Mouse (Mus musculus) ES-E14 (cell line): Measurements from ENCODE around the gene Antxrl. TPM values are rescaled to one million over a fixed set of nuclear protein-coding genes. Genes with fewer than 3 reads are reported as not detected.

Source experiments
- DNase-seq: peaks from one replicate; pipeline ENCODE4 v3.0.0-alpha.2; 2013; ENCODE audit warnings: low read depth, low spot score
- H3K27ac ChIP-seq: 2 replicates; pipeline ENCODE4 v1.5.1; 2012; ENCODE audit warnings: low read depth, mild to moderate bottlenecking, low read length, moderate library complexity, mixed read lengths; ENCODE audit not compliant: poor library complexity, insufficient read depth, severe bottlenecking
- H3K36me3 ChIP-seq: 2 replicates; pipeline ENCODE4 v1.6.1; 2012; ENCODE audit warnings: mild to moderate bottlenecking, low read length, moderate library complexity, mixed read lengths; ENCODE audit not compliant: control insufficient read depth, poor library complexity, insufficient read depth, severe bottlenecking
- H3K4me1 ChIP-seq, 2 experiments: fragments of 150-350 bp in 1 of 2; sonication (generic) in 1 of 2; 2 replicates each; pipeline ENCODE4 v1.6.1; 2012; ENCODE audit warnings: low read length in 2 of 2, mild to moderate bottlenecking in 1 of 2, mixed read lengths in 1 of 2; ENCODE audit not compliant: control insufficient read depth in 2 of 2, insufficient read depth in 2 of 2, poor library complexity in 1 of 2
- H3K4me3 ChIP-seq, 2 experiments: fragments of 150-350 bp in 1 of 2; sonication (generic) in 1 of 2; 2 replicates each; pipeline ENCODE4 v1.5.1; 2012; ENCODE audit warnings: low read length in 2 of 2, low read depth in 1 of 2, mild to moderate bottlenecking in 1 of 2, mixed read lengths in 1 of 2; ENCODE audit not compliant: insufficient read depth in 1 of 2, poor library complexity in 1 of 2, severe bottlenecking in 1 of 2
- H3K9ac ChIP-seq: 2 replicates; pipeline ENCODE4 v1.6.1; 2012; ENCODE audit warnings: low read depth, mild to moderate bottlenecking, low read length, mixed read lengths; ENCODE audit not compliant: poor library complexity, insufficient read depth, severe bottlenecking
- H3K9me3 ChIP-seq: fragments of 150-350 bp; sonication (generic); 2 replicates; pipeline ENCODE4 v1.6.1; 2012; ENCODE audit warnings: low read depth, mild to moderate bottlenecking, low read length; ENCODE audit not compliant: control insufficient read depth, insufficient read depth
- CHD2 ChIP-seq: IDR thresholded peaks from 2 replicates; pipeline ENCODE4 v1.6.1; 2014; ENCODE audit warnings: mild to moderate bottlenecking, low read depth, low read length, inconsistent platforms
- HCFC1 ChIP-seq: IDR thresholded peaks from 2 replicates; pipeline ENCODE4 v1.6.1; 2012; ENCODE audit warnings: low read length, inconsistent platforms, borderline replicate concordance; ENCODE audit not compliant: insufficient read depth
- MAFK ChIP-seq: IDR thresholded peaks from 2 replicates; pipeline ENCODE4 v1.6.1; 2014; ENCODE audit warnings: mild to moderate bottlenecking, low read depth, low read length, inconsistent platforms; ENCODE audit not compliant: insufficient read depth
- ZC3H11A ChIP-seq: IDR thresholded peaks from 2 replicates; pipeline ENCODE4 v1.6.1; 2012; ENCODE audit warnings: low read depth, mild to moderate bottlenecking, inconsistent platforms, low read length, borderline replicate concordance
- ZNF384 ChIP-seq: IDR thresholded peaks from 2 replicates; pipeline ENCODE4 v1.6.1; 2012; ENCODE audit warnings: low read depth, low read length, inconsistent platforms
- in situ Hi-C, 2 experiments: fragments of 600-800 bp; cut with MboI; formaldehyde crosslinking; loops; one replicate each; pipeline ENCODE4 v1.15.1; 2025; ENCODE audit warnings: low sequenced_read_pairs in 2 of 2, inconsistent platforms in 1 of 2; ENCODE audit not compliant: unreplicated experiment in 2 of 2
- total RNA-seq: library from RNA; depleted of rRNA; stranded (reverse); fragments of 300-350 nt; gene quantifications from 2 replicates; pipeline ENCODE4 v1.2.3, GENCODE M21; 2012; rRNA removed

Antxrl gene
- total RNA-seq, 1 experiment: not detected

DNA sequence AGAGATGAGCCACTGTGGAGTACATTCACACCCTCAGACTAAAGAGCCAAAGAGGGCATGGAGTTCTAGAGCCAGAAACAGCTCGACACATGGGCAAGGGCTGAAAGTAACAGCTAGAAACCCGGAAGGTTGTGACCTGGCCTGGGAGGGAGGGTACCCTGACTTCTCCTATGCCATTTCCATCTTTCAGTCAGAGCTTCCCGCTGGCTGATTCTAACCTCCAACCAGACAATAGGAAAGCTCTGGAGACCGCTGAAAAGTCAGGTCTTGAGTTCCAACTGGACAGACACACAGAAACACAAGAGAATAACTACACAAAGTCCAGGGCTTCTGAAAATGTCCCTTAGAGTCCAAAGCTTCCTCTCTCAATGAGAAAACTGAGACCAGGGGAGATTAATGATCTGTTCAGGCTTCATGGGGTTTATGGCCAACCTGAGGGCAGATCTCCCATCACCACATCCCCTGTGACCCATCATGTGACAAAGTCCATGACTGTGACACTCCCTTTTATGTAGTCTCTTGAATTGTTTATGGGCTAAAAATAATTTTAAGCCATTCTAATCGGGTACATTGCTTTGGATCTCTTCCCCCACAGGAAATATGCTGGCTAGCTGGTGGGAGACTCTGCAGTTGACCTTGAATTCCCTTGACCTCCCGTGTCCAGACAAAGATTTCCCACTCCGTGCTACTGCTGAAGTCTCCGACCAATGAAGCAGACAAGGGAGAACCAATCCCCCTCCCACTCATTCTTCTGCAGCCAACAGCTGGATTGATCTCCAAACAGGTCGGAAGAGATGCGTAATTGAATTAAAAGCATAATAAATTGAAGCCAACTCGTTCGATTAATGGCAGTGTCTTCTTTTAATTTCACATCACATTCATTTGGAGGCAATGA lies 67.8 kb downstream of the Antxrl start:
- H3K36me3 ChIP-seq: no peaks in the 10 kb centered on the region
- no peak overlapping the region for H3K4me3 ChIP-seq
- TF ChIP-seq HCFC1: no peak
- TF ChIP-seq CHD2: no peak
- TF ChIP-seq ZC3H11A: no peak
- TF ChIP-seq MAFK: no peak
- no peak for TF ChIP-seq ZNF384
- in situ Hi-C loops: no loop called here
- no peaks in the 10 kb centered on the region for H3K9me3 ChIP-seq
- H3K4me1 ChIP-seq: no peaks in the 10 kb centered on the region
- DNase-seq: no peak
- no peak overlapping the region for H3K27ac ChIP-seq
- no peak overlapping the region for H3K9ac ChIP-seq

GRCm38 (mm10) chr14:34120923-34121351 lies 68.4 kb downstream of the Antxrl start:
- no peaks in the 10 kb centered on the region for H3K9me3 ChIP-seq
- in situ Hi-C loops: no loop called here
- H3K9ac ChIP-seq: no peak overlapping the region
- no peak overlapping the region for H3K27ac ChIP-seq
- no peak for TF ChIP-seq ZNF384
- TF ChIP-seq ZC3H11A: no peak
- no peak for TF ChIP-seq MAFK
- no peak for TF ChIP-seq HCFC1
- no peak for TF ChIP-seq CHD2
- H3K36me3 ChIP-seq: no peaks in the 10 kb centered on the region
- no peak overlapping the region for H3K4me3 ChIP-seq
- no peaks in the 10 kb centered on the region for H3K4me1 ChIP-seq
- no peak for DNase-seq

DNA sequence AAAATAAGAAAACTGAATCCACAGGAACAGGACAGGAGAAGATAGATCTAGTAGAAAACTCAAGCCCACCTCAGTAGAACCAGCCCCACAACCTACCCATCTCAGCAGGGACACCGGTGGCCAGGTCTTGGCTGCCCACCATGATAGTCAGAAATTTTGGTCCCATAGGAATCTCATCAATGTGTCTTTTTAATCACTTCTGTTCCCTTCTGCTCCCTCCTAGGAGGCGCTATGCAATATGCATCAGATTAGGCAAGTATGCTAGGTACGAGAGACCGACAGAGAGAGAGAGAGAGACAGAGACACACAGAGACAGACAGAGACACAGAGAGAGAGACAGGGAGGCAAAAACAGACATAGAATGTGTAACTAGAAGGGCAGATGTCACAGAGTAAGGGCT lies 69.2 kb downstream of the Antxrl start:
- no peak for TF ChIP-seq ZNF384
- TF ChIP-seq MAFK: no peak
- TF ChIP-seq ZC3H11A: no peak
- no peak for TF ChIP-seq HCFC1
- TF ChIP-seq CHD2: no peak
- H3K9me3 ChIP-seq: no peaks in the 10 kb centered on the region
- no peaks in the 10 kb centered on the region for H3K4me1 ChIP-seq
- H3K4me3 ChIP-seq: no peak overlapping the region
- H3K36me3 ChIP-seq: no peaks in the 10 kb centered on the region
- no peak for DNase-seq
- H3K9ac ChIP-seq: no peak overlapping the region
- H3K27ac ChIP-seq: no peak overlapping the region
- in situ Hi-C loops: no loop called here

Other genes with a start within 250 kb of the Antxrl start
- 0.05 TPM in 1 of 2 replicates, not detected in the other for gene Gdf10, start 129.1 kb upstream of the Antxrl start, total RNA-seq
- gene Gdf2, start 111.7 kb upstream of the Antxrl start, total RNA-seq: not detected in 2 replicates
- gene Rbp3, start 98.7 kb upstream of the Antxrl start, total RNA-seq: not detected in 2 replicates
- gene Zfp488, start 73.9 kb upstream of the Antxrl start, total RNA-seq: not detected in 2 replicates
- gene Gm30083, start 37.5 kb upstream of the Antxrl start, total RNA-seq: not detected in 2 replicates
- not detected in 2 replicates for gene Gm5460, start 35.9 kb upstream of the Antxrl start, total RNA-seq
- 3.6 and 5.2 TPM in 2 replicates for gene Anxa8, start 33.3 kb downstream of the Antxrl start, total RNA-seq
- gene A630023A22Rik, start 50.0 kb downstream of the Antxrl start, total RNA-seq: not detected in 2 replicates
- gene Npy4r, start 99.8 kb downstream of the Antxrl start, total RNA-seq: 0.45 and 0.85 TPM in 2 replicates
- gene Gprin2, start 148.9 kb downstream of the Antxrl start, total RNA-seq: 0.58 and 1.6 TPM in 2 replicates
- gene Syt15, start 166.9 kb downstream of the Antxrl start, total RNA-seq: 0.26 TPM in 1 of 2 replicates, not detected in the other